Mouse (Mus musculus) splenic B cell, adult 2 months (primary cell): Measurements from ENCODE around the gene Nnmt.

Source experiments
- DNase-seq: peaks from one replicate; pipeline ENCODE4 v3.0.0-alpha.2; 2011; ENCODE audit warnings: low read depth, low spot score
- H3K27me3 ChIP-seq: 2 replicates; pipeline ENCODE4 v1.6.1; 2012; ENCODE audit warnings: mild to moderate bottlenecking, low read length, moderate library complexity, mixed read lengths; ENCODE audit not compliant: control insufficient read depth, poor library complexity, insufficient read depth, severe bottlenecking
- H3K36me3 ChIP-seq: 2 replicates; pipeline ENCODE4 v1.6.1; 2012; ENCODE audit warnings: mild to moderate bottlenecking, low read length, moderate library complexity, mixed read lengths; ENCODE audit not compliant: control insufficient read depth, poor library complexity, insufficient read depth, severe bottlenecking

Nnmt gene

DNA sequence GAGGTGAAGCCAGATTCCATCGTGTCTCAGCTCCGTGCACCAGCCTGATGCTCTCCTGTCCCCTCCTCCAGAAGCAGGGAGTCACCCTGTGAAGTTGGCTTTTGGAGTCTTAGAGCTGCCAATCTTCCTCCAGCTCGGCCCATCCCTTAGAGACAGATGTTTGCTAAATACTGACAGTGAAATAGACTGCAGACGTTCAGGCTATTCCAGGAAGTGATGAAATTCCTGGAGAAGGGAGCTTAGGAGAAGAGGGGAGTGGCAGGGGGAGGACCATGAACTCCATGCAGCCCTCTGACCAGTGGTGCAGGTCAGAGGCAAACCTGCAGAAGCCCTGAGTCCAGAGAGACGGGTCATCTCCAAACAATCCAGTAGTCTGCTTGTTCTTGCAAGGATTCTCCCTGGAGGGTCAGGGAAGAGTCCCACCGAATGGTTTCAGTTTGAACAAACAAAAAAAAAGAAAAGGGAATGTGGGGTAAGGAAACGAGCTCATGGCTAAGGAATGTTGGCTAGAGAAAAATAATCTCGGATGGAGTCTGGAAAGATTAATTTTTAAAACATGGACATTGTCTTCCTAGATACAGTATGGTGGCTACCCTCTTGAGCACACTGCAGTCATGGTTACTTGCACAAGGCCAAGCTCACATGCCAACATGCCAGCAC is at the start of gene Nnmt:
TSS of gene Nnmt (minus strand) at position 215 of the 660 bp plus-strand sequence.
- no peaks in the 10 kb centered on the region for H3K27me3 ChIP-seq
- no peak for DNase-seq
- H3K36me3 ChIP-seq = no peaks in the 10 kb centered on the region

DNA sequence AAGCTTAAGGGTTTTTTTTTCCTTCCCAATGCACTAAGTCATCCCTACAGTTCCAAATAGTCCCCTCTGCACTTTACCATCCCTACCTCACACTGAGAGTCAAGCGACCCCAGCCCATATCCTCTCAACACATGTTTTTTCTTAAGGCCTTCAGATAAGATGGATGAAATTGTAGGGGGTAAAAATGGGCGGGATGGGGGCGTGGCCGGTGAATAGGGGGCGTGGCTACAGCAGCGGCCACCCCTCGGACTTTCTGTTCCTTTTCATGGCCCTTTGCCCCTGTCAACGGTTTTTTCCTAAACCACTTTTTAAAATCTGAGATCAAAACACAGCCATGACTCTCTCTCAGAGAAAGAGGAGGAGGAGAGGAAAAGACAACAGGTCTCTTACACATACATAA is 49.8 kb upstream of the Nnmt start:
- Histone ChIP-seq H3K36me3 (no peaks in the 10 kb centered on the region), H3K27me3 (no peaks in the 10 kb centered on the region)
- no peak for DNase-seq

DNA sequence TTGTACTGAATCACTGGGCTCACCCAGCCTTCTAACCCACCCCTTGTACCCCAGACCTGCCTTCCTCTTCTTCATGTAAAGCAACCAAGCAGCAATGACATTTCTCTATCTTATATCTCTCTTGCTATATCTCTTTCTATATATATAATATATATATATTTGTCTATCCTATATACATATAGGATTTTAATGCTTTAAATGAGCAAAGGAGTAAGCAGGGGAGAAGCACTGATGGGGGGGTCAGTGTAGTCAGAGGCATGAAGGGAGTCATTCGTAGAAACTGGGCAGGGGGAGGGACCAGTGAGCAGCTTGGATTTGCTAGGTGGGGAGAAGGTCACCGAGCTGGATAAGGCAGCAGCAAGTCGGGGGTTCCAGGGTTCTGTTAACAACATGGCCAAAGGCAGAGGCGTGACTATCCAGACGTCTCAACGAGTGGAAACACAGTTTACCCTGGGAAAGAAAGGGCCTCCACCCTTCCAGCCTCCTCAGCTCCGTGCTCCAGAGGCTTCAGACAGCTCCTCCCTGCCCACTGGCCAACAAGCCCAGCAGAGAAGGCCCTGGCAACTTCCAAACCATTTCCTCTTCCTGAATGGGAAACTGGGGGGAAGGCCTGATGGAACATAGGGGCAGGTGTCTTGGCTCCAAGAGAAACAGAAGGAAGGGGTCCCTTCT is 48.6 kb upstream of the Nnmt start:
- Histone ChIP-seq H3K36me3 (no peaks in the 10 kb centered on the region), H3K27me3 (peaks cover 3% of the 10 kb centered on the region; the same call in 1 of the 2 replicates)
- DNase-seq = no peak

DNA sequence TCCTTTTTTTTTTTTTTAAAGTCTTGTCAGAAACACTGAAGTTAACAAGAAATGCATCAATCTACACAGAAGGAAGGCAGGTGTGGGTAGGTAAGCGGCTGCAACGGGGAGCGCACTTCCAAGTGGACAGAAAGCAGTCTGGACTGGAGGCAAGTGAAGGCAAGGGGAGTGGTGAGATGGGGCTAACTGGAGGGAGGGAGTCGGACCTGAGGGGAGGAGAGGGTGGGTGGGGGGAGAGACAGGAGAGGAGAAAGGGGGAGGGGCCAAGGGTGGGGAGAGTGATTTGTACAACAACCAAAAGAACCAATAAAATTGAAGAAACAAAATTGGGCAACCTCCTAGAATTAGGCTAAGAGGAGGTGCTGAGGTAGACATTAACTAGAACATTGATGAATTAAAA is 47.1 kb upstream of the Nnmt start:
- no peak for DNase-seq
- Histone ChIP-seq H3K36me3 (no peaks in the 10 kb centered on the region), H3K27me3 (peaks cover 3% of the 10 kb centered on the region; the same call in 1 of the 2 replicates)

DNA sequence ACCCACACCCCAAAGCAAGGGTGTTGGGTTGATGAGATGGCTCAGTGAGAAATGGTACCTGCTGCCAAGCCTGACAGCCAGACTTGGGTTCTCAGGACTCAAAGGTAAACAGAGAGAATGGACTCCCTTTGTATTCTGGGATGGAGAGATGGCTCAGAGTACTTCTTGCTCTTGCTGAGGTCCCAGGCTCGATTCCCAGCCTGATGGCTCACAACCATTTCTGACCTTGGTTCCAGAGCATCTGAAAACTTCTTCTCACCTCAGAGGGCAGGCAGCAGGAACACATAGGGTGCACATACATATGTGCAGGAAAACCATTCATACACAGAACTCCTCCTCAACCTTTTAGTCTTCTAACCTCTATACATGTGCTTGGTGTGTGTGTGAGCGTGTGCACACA is 45.9 kb upstream of the Nnmt start:
- peaks cover 3% of the 10 kb centered on the region; the same call in 1 of the 2 replicates for H3K27me3 ChIP-seq
- H3K36me3 ChIP-seq = no peaks in the 10 kb centered on the region
- DNase-seq = no peak

DNA sequence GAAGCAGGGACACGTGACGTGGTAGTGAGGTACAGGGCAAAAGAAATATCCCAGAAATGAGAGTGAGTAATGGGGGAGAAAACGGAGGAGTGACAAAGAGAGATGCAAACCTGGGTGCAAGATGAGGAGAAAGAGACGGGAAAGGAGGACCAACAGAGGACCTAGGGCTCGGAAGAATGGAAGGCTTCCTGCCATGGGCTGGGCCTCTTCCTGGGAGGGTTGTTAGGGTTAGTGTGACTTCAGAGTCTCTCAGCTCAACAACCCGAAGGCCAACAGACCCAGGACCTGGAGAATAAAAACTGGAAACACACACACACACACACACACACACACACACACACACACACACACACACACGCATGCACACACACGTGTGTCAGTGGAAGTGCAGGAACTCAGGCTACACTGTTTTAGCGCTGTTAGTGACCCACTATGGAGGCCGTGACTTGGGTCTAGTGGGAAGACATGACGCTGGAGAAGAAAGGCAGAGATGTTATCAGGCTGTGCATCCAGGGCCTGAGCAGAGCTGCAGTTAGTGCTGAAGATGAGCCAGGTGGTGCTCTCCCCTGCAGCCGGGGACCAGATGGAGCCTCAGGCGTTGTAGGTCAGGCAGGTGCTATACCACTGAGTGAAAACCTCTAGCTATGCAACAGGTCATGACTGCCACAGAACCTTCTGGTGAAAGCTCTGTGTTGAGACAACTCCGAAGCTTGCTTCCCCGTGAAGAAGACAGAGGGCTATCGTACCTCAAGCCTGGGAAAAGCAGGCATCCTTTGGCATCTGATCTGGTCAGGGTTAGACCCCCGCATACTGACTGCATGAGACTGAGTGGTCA is 45.1 kb upstream of the Nnmt start:
- Histone ChIP-seq H3K36me3 (no peaks in the 10 kb centered on the region), H3K27me3 (peaks cover 3% of the 10 kb centered on the region; the same call in 1 of the 2 replicates)
- no peak for DNase-seq

DNA sequence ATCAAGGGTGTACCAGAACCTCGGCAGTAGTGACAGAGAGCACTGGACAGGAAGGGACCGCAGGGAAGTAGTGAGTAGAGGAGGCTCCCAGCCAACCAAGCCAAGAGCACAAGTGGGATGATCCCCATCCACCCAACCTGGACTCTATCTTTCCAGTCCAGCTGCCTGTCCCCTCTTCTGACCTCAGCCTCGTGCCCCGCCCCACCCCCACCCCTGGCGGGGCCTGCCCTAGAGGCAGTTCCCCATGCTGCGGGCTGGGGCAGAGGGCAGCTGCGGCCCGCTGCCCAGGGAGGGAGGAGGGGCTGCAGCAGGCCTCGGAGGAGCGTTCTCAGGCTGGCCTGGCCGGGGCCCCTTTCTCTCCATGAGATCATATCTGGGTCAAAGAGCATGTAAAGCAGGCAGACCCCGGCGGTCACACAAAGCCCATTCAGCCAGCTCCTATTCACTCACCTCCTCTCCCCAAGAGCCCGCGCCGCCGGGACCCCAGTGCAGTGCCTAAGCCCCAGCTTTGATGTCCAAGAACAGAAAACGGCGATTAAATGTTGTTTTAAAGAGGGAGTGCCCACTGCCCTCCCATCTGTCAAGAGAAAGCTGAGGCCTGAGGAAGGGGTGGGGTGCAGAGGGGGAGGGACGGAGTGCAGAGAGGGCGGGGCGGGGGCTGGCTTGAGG is 44.3 kb upstream of the Nnmt start:
- Histone ChIP-seq H3K27me3 (peaks cover 3% of the 10 kb centered on the region; the same call in 1 of the 2 replicates), H3K36me3 (no peaks in the 10 kb centered on the region)
- no peak for DNase-seq

DNA sequence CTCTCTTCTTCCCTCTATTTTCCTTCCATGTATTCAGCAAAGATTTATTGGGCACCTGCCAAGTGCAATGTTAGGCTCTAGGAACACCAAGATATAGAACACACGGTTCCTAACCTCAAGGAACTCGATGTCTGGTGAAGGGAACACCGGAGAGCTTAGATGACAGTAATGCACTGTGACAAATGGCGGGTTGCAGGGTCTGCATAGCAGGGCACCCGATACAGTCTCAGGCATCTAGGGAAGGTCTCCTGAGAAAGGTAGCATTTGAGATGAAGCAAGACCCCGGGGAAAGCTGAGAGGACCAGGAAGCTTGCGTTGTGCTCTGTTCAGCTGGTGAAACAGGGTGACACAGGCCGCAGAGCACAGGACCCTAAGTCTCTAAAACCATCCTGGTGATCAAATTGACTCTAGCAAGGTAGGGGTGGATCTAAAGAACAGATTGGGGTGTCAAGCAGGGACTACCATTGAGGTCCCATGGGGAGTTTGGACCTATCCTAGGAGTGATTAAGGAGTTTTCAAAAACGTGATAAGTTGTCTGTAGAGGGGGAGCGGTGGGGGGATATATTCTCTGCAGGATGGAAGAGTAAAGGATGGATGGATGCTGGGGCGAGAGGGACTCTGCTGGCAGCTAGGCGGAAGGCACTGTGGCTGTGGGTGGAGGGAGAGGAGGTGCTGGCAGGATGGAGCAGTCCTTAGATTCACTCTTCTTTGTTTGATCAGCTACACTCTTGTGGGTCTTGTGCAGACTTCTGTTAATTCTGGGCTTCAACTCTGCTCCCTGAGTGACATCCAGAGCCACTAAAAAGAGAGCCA is 43.5 kb upstream of the Nnmt start:
- peaks cover 3% of the 10 kb centered on the region; the same call in 1 of the 2 replicates for H3K27me3 ChIP-seq
- no peak for DNase-seq
- no peaks in the 10 kb centered on the region for H3K36me3 ChIP-seq

DNA sequence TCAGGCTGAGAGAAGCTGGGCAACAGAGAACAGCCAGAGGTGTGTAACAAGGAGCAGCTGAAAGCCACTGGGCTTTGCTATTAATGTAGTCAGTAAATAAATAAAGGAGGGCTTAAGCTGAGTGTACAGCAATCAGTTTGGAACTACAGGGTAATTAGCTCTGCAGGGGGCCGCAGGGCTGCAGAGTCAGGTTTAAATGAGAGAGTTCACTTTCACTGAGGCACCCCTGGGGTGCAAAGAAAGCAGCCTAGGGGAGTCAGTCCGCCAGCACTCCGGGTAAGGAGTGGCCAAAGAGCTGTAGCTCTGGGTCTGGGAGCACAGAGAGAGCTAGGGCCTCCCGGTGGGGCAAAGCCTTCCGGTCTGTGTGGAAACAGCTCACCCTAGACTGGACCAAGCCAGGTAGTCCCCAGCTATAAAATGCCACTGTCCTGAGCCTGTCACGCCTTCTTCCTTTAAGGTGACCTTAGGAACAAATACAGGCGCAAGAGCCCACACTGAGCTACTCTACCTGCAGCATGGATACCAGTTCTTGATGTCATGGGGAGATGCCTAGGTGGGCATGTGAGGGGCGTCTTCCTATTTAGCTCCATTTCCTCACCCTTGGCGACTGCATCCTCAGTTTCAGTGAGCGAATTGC is 42.8 kb upstream of the Nnmt start:
- peaks cover 3% of the 10 kb centered on the region; the same call in 1 of the 2 replicates for H3K27me3 ChIP-seq
- no peaks in the 10 kb centered on the region for H3K36me3 ChIP-seq
- no peak for DNase-seq

DNA sequence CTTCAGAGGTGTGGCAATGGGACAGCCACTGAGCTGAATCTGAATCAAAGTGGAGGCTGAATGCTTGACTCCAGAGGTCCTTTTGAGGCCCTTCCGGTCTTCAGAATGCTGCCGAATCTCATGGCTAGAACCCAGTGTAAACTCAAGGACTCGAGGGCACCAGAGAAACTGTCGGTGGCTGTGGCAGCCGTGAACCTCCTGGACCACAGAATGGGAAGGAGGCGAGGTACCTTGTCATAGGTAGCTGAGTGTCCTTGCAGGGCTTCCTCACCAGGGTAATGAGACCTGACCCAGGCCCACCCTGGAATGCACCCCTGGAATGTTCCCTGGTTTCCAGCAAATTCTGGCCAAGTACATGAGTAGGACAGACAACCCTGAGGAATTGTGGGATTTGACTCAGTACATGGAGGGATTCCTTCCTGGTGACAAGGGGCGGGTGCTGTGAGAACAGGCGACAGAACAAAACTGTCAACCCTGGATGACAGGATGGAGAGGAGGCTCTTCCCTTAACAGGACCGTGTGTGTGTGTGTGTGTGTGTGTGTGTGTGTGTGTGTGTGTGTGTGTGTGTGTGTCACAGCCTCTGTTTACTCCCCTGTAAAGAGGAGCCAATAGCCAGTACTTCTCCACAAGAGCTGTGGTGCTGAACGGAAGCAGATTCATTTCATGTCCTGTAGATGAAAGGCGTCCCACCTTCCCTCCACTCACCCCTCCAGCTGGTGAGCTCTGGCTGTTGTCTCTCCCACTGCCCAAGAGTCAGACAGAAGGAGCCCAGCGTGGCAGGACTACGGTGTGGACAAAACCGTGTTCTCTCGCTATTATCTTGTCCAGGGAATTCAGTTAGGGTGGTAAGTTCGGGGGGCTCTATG is 42.1 kb upstream of the Nnmt start:
- H3K36me3 ChIP-seq = no peaks in the 10 kb centered on the region
- DNase-seq = no peak
- H3K27me3 ChIP-seq = peaks cover 3% of the 10 kb centered on the region; the same call in 1 of the 2 replicates

DNA sequence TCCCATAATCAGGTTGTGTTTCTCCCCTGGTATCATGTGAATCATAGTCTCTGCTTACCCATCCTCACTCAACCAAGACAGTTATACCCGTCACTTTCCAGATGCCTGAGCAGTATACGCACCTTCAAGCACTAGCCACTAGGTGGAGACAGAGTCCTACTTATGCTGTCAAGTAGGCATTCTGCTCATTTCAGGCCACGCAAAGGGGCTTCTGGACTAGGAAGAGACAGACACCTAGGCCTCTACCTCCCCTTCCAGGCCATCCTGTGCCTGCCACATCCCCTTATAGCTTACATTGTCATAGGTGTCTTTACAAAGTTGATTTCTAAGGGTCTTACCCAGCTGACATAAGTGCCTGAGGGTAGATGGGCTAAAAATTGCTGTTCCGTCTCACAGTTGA is 41.3 kb upstream of the Nnmt start:
- peak; percentile 73 for DNase-seq
- Histone ChIP-seq H3K36me3 (no peaks in the 10 kb centered on the region), H3K27me3 (peaks cover 3% of the 10 kb centered on the region; the same call in 1 of the 2 replicates)

DNA sequence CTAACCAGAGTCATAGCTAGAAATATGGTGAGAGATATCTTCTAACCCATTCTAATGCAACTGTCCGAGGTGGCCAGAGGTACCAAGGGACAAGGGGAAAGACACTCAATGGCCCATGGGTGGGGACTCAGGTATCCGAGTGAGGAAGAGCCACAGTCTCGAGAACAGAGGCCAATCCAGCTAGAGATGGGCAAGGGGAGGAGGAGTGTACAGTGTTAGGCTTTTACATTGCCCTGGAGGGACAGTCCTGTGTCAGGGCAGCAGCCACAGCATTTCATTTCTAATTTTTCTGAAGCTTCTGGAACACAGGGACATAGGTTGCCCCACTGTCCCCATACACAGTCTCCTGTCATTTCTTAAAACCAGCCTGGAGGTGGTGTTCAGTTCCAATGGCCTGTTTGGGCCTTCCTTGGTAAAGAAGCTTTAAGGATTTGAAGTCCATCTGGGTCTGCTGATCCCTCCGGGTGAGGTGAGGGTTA is 40.7 kb upstream of the Nnmt start:
- DNase-seq = no peak
- Histone ChIP-seq H3K27me3 (peaks cover 3% of the 10 kb centered on the region; the same call in 1 of the 2 replicates), H3K36me3 (no peaks in the 10 kb centered on the region)
